Mouse (Mus musculus) C2C12 (cell line): ENCODE results near the gene Samd4b.

Experiments
- CEBPB ChIP-seq: IDR thresholded peaks from one replicate; pipeline ENCODE4 v1.6.1; 2011; ENCODE audit warnings: low read depth, mild to moderate bottlenecking, control low read depth, moderate library complexity
- CTCF ChIP-seq: IDR thresholded peaks from one replicate; pipeline ENCODE4 v1.5.1; 2011; ENCODE audit not compliant: control insufficient read depth, insufficient read depth, insufficient read length
- MAX ChIP-seq: IDR thresholded peaks from one replicate; pipeline ENCODE4 v1.6.1; 2011; ENCODE audit warnings: mild to moderate bottlenecking, control low read depth
- MYOD1 ChIP-seq: IDR thresholded peaks from one replicate; pipeline ENCODE4 v1.6.1; 2011; ENCODE audit warnings: low read depth; ENCODE audit not compliant: control insufficient read depth, insufficient read length
- MYOG ChIP-seq: IDR thresholded peaks from one replicate; pipeline ENCODE4 v1.6.1; 2011; ENCODE audit not compliant: control insufficient read depth, insufficient read length; ENCODE audit errors: extremely low read depth
- USF1 ChIP-seq: IDR thresholded peaks from one replicate; pipeline ENCODE4 v1.6.1; 2011; ENCODE audit warnings: low read depth, mild to moderate bottlenecking, control low read depth, moderate library complexity

DNA sequence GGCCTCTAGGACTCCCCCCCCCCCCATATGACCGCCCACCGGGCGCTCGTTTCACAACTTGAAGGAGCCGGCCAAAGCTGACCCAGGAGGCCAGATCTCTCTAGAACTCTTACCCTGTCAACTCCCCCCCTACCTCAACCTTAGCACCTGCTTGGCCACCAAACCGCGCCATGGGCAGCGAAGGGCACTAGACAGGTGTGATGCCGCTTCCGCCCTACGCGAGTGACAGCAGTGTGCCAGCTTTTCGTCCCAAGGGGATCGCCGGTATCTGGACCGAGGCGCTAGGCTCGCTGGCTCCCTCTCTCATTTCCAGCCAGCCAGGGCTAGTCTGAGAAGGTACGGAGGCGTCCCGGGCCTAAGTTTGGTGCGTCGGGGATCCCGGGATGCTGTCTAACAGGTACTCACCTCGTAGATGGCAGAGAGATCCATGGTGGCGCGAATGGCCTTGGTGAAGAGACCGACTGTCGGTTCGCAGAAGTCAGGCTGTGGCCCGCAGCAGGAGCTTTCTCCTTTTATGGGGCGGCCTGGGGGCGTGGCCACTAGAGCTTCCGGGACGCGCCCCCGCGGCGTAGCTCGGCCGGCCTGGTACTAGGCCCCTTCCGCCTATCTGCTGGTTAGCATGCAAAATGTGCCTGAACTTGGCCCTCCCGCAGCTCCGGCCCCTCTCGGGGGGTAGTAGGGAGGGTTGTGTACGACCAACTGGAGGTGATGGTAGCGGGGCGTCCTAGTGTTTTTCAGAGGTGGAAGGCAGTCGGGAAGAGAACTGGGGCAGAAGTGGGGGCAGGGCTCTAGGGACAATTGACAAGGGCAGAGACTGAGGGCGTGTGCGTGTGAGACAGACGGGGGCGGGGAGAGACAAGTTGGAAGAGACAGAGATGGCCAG, 218.9 kb downstream of the Samd4b start:
- TF ChIP-seq CTCF, result no peak
- TF ChIP-seq MAX, result no peak
- TF ChIP-seq MYOD1, result no peak
- TF ChIP-seq CEBPB, result no peak
- no peak for TF ChIP-seq USF1
- no peak for TF ChIP-seq MYOG
